Mouse (Mus musculus): ENCODE results near the gene Mtrf1. TPM values are rescaled to one million over a fixed set of nuclear protein-coding genes. Genes with fewer than 3 reads are reported as not detected.

Gene Mtrf1
- 9.7 and 11.0 TPM in 2 replicates for polyA plus RNA-seq (2016; fragmentation: Nextera tagmentation; extraction: Ambion mirVana)

DNA sequence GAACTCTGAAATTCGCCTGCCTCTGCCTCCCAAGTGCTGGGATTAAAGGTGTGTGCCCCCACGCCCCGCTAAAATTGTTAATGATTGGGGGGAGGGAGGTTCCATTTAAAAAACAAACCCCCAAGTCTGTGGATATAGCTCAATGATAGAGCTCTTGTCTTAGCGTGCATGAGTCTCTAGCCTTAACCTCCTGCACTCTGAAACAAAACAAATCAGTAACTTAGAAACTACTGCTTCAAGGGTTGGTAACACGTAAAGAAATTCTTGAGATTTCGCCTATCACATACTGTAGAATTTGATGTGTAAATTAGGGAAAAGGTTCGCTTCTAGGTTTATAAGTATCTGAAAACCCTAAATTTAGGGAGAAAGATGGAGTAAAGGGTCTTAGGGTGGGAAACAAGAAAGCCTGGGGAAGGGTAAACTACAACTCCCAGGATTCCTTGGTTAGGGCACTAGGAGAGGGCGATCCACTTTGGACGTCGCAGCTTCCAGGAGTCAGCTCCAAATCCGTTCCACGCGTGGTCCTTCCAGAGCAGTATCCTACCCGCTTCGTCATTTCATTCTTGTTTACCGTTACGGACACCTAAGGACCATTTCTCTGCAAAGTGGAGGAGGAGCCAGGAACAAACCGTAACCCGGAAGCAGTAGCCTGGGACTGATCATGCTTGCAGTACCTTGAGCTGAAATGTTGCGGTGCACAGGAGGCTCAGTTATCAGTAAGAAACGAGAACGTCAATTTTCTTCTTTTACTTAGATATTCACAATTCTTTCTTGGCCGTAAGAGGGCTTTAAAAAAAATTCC is at the start of gene Mtrf1:
TSS of gene Mtrf1 (plus strand) at position 452 of the 802 bp plus-strand sequence.
- H3K4me1 ChIP-seq, result no peaks in the 10 kb centered on the region
- no peaks in the 10 kb centered on the region for H3K9me3 ChIP-seq
- H3K4me3 ChIP-seq, result peak within 1 kb of the TSS; percentile 64
- 19% methylated on average over 23 of the region's 23 CpGs for WGBS
- no peaks in the 10 kb centered on the region for H3K27me3 ChIP-seq
- H3K4me2 ChIP-seq (replicated peaks), result peak within 1 kb of the TSS; percentile 56
- peak within 1 kb of the TSS; percentile 81 for H3K27ac ChIP-seq (replicated peaks)
- ATAC-seq (ENCODE audit: low FRiP score, low read depth), result peak; percentile 94
- peaks cover 7% of the 10 kb centered on the region; the same call in 1 of the 2 replicates for H3K36me3 ChIP-seq
- H3K9ac ChIP-seq (replicated peaks), result peak within 1 kb of the TSS; percentile 56; the same call in 1 of the 2 replicates

DNA sequence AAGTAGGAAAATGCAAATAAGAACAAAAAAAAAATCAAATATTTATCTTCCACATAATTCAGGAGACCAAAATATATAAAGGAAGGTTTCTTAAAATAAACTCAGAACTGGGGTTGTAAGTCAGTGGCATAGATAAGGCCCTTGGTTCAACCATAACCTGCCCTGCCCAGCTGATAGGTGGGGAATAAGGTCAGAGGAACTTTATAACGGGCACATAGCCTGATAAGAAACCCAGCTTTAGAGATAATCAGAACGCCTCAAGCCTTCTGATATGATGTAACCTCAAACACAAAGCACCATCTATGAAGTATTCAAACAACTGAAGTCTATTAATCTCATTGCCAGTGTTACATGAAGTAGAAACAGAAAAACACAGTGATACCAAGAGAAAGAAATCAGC is 39.5 kb upstream of the Mtrf1 start:
- H3K27ac ChIP-seq (replicated peaks), result no peak overlapping the region
- no peak overlapping the region for H3K4me3 ChIP-seq

DNA sequence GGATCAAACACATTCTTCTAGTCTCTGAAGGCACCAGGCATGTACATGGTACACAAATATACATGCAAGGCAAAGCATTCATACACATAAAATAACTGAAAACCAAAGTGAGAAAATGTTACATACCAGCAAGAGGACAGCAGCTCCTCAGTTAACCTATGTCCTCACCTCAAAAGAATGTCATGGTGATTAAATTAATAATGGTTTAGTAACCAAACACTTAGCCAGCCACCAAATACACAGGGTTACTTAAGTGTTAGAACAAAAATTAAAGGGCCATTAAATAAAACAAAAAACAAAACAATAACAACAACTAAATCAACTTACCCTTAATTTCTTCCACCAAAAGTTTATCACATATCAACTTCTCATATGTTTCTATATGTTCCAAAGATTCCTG is 20.5 kb upstream of the Mtrf1 start:
- peaks cover 25% of the 10 kb centered on the region for H3K36me3 ChIP-seq
- no peak for ATAC-seq (ENCODE audit: low FRiP score, low read depth)
- H3K4me1 ChIP-seq, result no peaks in the 10 kb centered on the region
- H3K9me3 ChIP-seq, result no peaks in the 10 kb centered on the region
- no peak overlapping the region for H3K4me3 ChIP-seq
- H3K9ac ChIP-seq (replicated peaks), result no peak overlapping the region
- no peaks in the 10 kb centered on the region for H3K27me3 ChIP-seq
- no peak overlapping the region for H3K27ac ChIP-seq (replicated peaks)
- no peak overlapping the region for H3K4me2 ChIP-seq (replicated peaks)

More for the DNA sequence above, 39.5 kb upstream of the Mtrf1 start:
- Histone ChIP-seq H3K9me3 (no peaks in the 10 kb centered on the region), H3K4me2 (replicated peaks) (no peak overlapping the region), H3K9ac (replicated peaks) (no peak overlapping the region), H3K36me3 (peaks cover 51% of the 10 kb centered on the region), H3K27me3 (no peaks in the 10 kb centered on the region), H3K4me1 (no peaks in the 10 kb centered on the region)
- WGBS, result 95% methylated on average over 2 of the region's 2 CpGs
- no peak for ATAC-seq (ENCODE audit: low FRiP score, low read depth)

DNA sequence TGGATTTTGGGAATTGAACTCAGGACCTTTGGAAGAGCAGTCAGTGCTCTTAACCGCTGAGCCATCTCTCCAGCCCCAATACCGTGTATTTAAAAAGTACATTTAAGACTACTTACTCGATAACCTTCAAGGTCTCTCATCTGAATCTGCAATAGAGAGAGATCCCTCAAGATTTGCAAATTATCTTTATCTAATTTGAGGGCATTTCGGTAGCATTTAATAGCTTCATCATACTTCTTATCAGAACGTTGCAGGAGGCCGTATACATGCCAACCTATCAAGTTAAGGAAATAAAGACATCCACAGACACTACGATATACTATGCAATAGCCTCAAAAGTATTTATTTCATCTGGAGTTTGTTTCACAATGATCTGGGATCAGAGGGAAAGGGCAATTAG is 14.5 kb upstream of the Mtrf1 start:
- Histone ChIP-seq H3K36me3 (peaks cover 17% of the 10 kb centered on the region), H3K9me3 (no peaks in the 10 kb centered on the region), H3K4me1 (no peaks in the 10 kb centered on the region), H3K4me2 (replicated peaks) (no peak overlapping the region), H3K9ac (replicated peaks) (no peak overlapping the region), H3K4me3 (no peak overlapping the region), H3K27me3 (no peaks in the 10 kb centered on the region), H3K27ac (replicated peaks) (no peak overlapping the region)
- WGBS, result 94% methylated on average over 7 of the region's 7 CpGs
- ATAC-seq (ENCODE audit: low FRiP score, low read depth), result no peak

DNA sequence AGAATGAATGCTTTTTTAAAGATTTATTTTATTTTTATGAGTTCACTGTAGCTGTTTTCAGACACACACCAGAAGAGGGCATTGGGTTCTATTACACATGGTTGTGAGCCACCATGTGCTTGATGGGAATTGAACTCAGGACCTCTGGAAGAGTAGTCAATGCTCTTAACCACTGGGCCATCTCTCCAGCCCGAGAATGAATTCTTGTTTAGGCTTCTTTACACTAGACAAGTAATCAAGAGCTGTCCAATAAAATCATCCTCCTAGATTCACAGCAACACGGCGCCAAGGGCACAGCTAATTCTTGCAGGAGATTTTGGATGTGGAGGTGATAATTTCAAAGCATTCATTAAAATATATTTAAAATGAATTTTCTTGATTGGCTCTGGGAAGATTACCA is 9.3 kb upstream of the Mtrf1 start:
- ATAC-seq (ENCODE audit: low FRiP score, low read depth), result no peak
- H3K4me3 ChIP-seq, result no peak overlapping the region
- H3K36me3 ChIP-seq, result no peaks in the 10 kb centered on the region
- no peak overlapping the region for H3K4me2 ChIP-seq (replicated peaks)
- 98% methylated on average over 3 of the region's 3 CpGs for WGBS
- H3K4me1 ChIP-seq, result peaks cover 12% of the 10 kb centered on the region
- no peaks in the 10 kb centered on the region for H3K9me3 ChIP-seq
- H3K9ac ChIP-seq (replicated peaks), result no peak overlapping the region
- H3K27ac ChIP-seq (replicated peaks), result no peak overlapping the region
- no peaks in the 10 kb centered on the region for H3K27me3 ChIP-seq

DNA sequence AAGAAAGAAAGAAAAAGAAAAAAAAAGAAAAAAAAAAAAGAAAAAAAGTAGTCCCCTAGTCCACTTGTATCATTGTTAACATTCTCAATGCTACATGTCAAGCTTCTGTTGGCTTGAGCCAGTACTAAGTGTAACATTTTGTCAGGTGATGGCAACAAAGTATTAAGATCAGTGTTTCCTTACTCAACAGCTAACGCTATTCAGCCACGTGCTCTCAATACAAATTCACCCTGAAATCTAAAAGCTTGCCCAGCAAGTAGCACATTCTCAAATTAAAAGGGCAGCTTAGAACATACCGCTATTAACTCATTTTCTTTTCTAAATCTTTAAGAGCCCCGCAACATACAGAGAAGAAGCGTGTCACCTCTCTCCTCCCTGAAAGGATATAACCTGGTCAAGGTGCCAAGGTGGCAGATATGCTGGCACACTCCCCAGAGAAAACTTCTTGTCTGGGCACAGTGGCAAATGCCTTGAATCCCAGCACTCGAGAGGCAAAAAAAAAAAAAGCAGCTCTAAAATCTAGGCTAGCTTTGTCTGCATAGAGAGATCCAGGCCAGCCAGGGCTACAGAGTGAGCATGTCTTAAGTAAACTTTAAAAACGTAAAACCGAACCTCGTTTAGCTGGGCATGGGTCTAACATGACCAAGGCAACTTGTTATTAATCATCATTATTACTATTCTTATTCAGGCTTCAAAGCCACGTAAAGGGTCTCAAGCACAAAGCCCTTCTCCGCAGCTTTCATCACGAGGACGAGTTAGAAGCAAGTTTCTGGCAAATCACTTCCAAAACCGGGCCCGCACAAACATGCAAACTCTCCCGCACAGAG is 7.9 kb upstream of the Mtrf1 start:
- peak overlapping the region; percentile 70 for H3K4me2 ChIP-seq (replicated peaks)
- H3K27ac ChIP-seq (replicated peaks), result peak overlapping the region; percentile 97
- 2% methylated on average over 16 of the region's 16 CpGs for WGBS
- H3K27me3 ChIP-seq, result no peaks in the 10 kb centered on the region
- peaks cover 12% of the 10 kb centered on the region for H3K4me1 ChIP-seq
- peak overlapping the region; percentile 79 for H3K9ac ChIP-seq (replicated peaks)
- H3K36me3 ChIP-seq, result no peaks in the 10 kb centered on the region
- no peaks in the 10 kb centered on the region for H3K9me3 ChIP-seq
- peak overlapping the region; percentile 73 for H3K4me3 ChIP-seq
- 0 out of 2 replicates have a peak, but pooled peaks have one; percentile 5 for ATAC-seq (ENCODE audit: low FRiP score, low read depth)

DNA sequence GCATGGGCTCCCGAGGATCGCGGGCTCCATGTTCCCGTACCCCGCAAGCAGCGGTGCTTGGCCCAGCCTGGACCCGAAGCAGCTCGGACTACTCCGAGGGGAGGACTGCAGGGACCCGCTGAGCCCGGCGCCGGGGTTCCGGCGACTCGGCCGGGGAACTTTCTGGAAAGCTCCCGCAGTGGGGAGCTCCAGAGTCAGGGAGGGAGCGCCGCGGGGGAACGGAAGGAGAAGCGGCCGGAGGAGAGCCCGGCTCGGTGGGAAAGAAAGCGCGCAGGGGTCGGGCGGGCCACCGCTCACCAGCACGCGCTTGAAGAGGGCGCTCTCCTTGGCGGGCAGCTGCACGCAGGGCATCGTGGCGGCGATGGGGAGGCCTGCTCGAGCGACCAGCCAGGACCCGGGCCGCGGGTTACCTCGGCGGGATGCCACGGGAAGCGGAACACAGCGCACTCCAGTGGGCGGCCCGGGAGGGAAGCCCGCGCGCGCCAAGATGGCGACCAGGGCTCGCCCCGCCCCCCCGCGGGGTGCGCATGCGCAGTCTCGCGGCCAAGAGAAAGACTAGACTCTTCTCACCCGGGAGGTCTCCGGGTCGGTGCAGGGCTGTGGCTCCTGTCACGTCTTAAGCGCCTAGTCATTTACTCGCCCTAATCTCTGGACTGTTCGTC is 7.2 kb upstream of the Mtrf1 start, which contains the start of gene Naa16:
TSS of gene Naa16 (minus strand) at position 514 of the 662 bp plus-strand sequence.
- H3K4me2 ChIP-seq (replicated peaks), result peak within 1 kb of the TSS; percentile 70
- H3K4me3 ChIP-seq, result peak within 1 kb of the TSS; percentile 73
- H3K9me3 ChIP-seq, result no peaks in the 10 kb centered on the region
- no peaks in the 10 kb centered on the region for H3K27me3 ChIP-seq
- H3K9ac ChIP-seq (replicated peaks), result peak within 1 kb of the TSS; percentile 79
- WGBS, result under 1% methylated on average over 64 of the region's 71 CpGs
- peak; percentile 96 for ATAC-seq (ENCODE audit: low FRiP score, low read depth)
- peak within 1 kb of the TSS; percentile 97 for H3K27ac ChIP-seq (replicated peaks)
- no peaks in the 10 kb centered on the region for H3K36me3 ChIP-seq
- H3K4me1 ChIP-seq, result peaks cover 12% of the 10 kb centered on the region

DNA sequence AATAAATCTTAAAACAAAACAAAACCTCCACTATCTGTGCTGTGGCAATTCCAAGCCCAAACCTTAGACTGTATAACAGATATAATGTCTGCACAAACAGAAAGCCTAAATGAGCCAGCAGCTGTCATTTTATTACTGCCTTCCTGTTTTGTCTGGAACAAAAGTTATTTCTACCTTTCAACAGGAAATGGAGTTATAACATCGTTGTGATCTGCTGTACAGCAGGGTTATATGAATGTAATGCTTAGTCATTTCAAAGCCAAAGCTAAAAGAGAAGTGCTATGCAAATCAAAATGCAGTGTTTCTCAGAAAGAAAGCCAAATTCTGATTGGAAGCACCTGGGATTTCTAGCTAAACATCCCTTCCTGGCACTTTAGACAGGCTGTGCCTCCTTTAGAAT is 4.3 kb upstream of the Mtrf1 start:
- peaks cover 12% of the 10 kb centered on the region for H3K4me1 ChIP-seq
- H3K9ac ChIP-seq (replicated peaks), result no peak overlapping the region
- 72% methylated on average over 1 of the region's 1 CpGs for WGBS
- H3K4me2 ChIP-seq (replicated peaks), result no peak overlapping the region
- H3K36me3 ChIP-seq, result no peaks in the 10 kb centered on the region
- no peaks in the 10 kb centered on the region for H3K9me3 ChIP-seq
- H3K27me3 ChIP-seq, result no peaks in the 10 kb centered on the region
- H3K4me3 ChIP-seq, result no peak overlapping the region
- no peak for ATAC-seq (ENCODE audit: low FRiP score, low read depth)
- H3K27ac ChIP-seq (replicated peaks), result no peak overlapping the region

DNA sequence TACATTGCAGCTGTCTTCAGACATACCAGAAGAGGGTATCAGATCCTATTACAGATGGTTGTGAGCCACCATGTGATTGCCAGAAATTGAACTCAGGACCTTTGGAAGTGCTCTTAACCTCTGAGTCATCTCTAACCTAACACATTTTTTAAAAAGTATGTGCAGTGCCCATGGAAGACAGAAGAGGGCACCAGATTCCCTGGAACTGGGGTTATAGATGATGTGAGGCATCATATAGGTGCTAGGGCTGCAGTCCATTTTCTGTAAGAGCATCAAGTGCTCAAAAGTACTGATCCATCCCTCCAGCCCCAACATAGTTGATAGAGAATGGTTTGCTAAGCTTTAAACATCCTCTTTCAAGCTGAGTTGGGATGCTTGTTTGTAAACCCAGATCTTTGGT is 3.0 kb upstream of the Mtrf1 start:
- H3K9me3 ChIP-seq, result no peaks in the 10 kb centered on the region
- H3K36me3 ChIP-seq, result no peaks in the 10 kb centered on the region
- no peak overlapping the region for H3K4me2 ChIP-seq (replicated peaks)
- H3K9ac ChIP-seq (replicated peaks), result no peak overlapping the region
- H3K4me1 ChIP-seq, result peaks cover 3% of the 10 kb centered on the region
- no peak for ATAC-seq (ENCODE audit: low FRiP score, low read depth)
- H3K4me3 ChIP-seq, result no peak overlapping the region
- no peaks in the 10 kb centered on the region for H3K27me3 ChIP-seq
- H3K27ac ChIP-seq (replicated peaks), result no peak overlapping the region

DNA sequence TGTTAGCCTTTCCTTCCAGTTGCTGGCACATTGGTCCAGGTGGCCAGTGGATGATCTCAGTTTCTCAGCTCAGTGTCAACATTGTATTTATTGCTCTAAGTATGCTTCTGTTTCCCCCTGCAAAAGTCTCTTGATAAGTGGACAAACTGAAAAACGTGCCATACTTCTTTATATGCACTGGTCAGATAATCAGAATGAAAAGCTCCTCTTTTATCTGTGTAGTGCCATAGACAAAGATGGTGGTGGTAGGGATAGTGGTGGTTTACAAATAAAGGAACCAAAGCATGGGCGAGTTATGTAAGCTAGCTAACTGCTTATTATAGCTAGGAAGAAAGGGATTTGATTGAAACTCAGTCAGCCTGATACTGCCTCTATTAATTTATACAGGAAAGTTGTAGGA is 10.1 kb downstream of the Mtrf1 start:
- ATAC-seq (ENCODE audit: low FRiP score, low read depth), result no peak
- Histone ChIP-seq H3K9me3 (no peaks in the 10 kb centered on the region), H3K4me2 (replicated peaks) (no peak overlapping the region), H3K4me3 (no peak overlapping the region), H3K9ac (replicated peaks) (no peak overlapping the region), H3K4me1 (no peaks in the 10 kb centered on the region), H3K36me3 (peaks cover 28% of the 10 kb centered on the region; the same call in 1 of the 2 replicates), H3K27me3 (no peaks in the 10 kb centered on the region), H3K27ac (replicated peaks) (no peak overlapping the region)
- WGBS, result 72% methylated on average over 2 of the region's 2 CpGs

DNA sequence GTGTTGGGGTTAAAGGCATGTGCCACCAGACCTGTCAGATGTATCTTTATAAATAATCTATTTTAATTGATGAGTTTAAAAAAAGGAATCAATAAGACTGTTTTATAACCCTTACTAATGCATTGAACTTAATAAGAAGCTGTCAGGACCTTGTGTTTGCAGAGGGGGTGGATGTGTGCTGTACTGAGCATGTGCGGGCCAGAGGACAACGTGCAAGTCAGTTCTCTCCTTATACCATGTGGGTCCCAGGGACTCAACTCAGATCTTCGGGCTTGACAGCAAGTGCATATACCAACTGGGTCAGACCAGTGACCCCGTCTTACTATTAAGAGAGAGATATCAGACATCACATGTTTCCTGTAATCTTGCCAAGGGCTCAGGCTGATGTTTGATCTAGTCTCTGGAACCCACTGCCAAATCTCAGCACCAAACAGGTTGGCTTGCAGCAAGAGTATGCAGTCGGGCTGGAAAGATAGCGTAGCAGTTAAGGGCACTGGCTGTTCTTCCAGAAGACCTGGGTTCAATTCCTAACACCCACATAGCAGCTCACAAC is 11.8 kb downstream of the Mtrf1 start:
- Histone ChIP-seq H3K9ac (replicated peaks) (no peak overlapping the region), H3K36me3 (peaks cover 27% of the 10 kb centered on the region), H3K9me3 (no peaks in the 10 kb centered on the region), H3K4me3 (no peak overlapping the region), H3K4me2 (replicated peaks) (no peak overlapping the region), H3K27me3 (no peaks in the 10 kb centered on the region), H3K27ac (replicated peaks) (no peak overlapping the region), H3K4me1 (no peaks in the 10 kb centered on the region)
- WGBS, result 93% methylated on average over 6 of the region's 6 CpGs
- no peak for ATAC-seq (ENCODE audit: low FRiP score, low read depth)
